Mouse (Mus musculus) kidney, postnatal 0 days (tissue): ENCODE results near the gene Gimap9. TPM values are rescaled to one million over a fixed set of nuclear protein-coding genes. Genes with fewer than 3 reads are reported as not detected.

Experiments used
- ATAC-seq: fragments of 200-750 bp; cut with Nextera tagmentation; replicated peaks from 2 replicates; pipeline ENCODE4 v1.8.0; 2017; ENCODE audit warnings: low read depth, moderate number of reproducible peaks, moderate TSS enrichment, moderate library complexity; ENCODE audit not compliant: low FRiP score
- DNase-seq: peaks from one replicate; pipeline ENCODE4 v3.0.0-alpha.2; 2016; ENCODE audit warnings: low spot score
- H3K27ac ChIP-seq: fragments of 300-500 bp; sonication (generic); 2 replicates; pipeline ENCODE4 v1.5.1; 2014; ENCODE audit warnings: mild to moderate bottlenecking
- H3K27me3 ChIP-seq: fragments of 300-500 bp; sonication (generic); 2 replicates; pipeline ENCODE4 v1.6.1; 2014; ENCODE audit warnings: low read length, mixed read lengths; ENCODE audit not compliant: insufficient read depth
- H3K36me3 ChIP-seq: fragments of 300-500 bp; sonication (generic); 2 replicates; pipeline ENCODE4 v1.6.1; 2014; ENCODE audit warnings: low read length, mixed read lengths; ENCODE audit not compliant: insufficient read depth
- H3K4me1 ChIP-seq: fragments of 300-500 bp; sonication (generic); replicated peaks from 2 replicates; pipeline ENCODE4 v1.6.1; 2014; ENCODE audit warnings: antibody characterized with exemption, low read length, mixed read lengths; ENCODE audit not compliant: insufficient read depth
- H3K4me2 ChIP-seq: fragments of 300-500 bp; sonication (generic); 2 replicates; pipeline ENCODE4 v1.6.1; 2014; ENCODE audit warnings: mild to moderate bottlenecking, low read length, moderate library complexity, mixed read lengths
- H3K4me3 ChIP-seq: fragments of 300-500 bp; sonication (generic); replicated peaks from 2 replicates; pipeline ENCODE4 v1.5.1; 2014; ENCODE audit warnings: low read depth, low read length
- H3K9ac ChIP-seq: fragments of 300-500 bp; sonication (generic); 2 replicates; pipeline ENCODE4 v1.6.1; 2014; ENCODE audit warnings: low read depth, low read length
- H3K9me3 ChIP-seq: fragments of 300-500 bp; sonication (generic); replicated peaks from 2 replicates; pipeline ENCODE4 v1.6.1; 2016; ENCODE audit warnings: low read length, inconsistent platforms, mixed read lengths
- CTCF ChIP-seq: IDR thresholded peaks from 2 replicates; pipeline ENCODE4 v1.5.1; 2016; ENCODE audit warnings: antibody characterized with exemption, low read depth, mild to moderate bottlenecking, moderate library complexity
- WGBS: fragments of 180-500 bp; shearing (Covaris S2); extraction: QIAGEN DNeasy Blood & Tissue Kit; methylation state at CpG from one replicate; pipeline ENCODE4 v1.1.7; 2014; 5-methylcytosine and 5-hydroxymethylcytosine counted together
- polyA plus RNA-seq: library from polyadenylated mRNA; unstranded; fragments of >200 nt; fragmentation: Nextera tagmentation; extraction: Ambion mirVana; gene quantifications from 2 replicates; pipeline ENCODE4 v1.2.1, GENCODE M21; 2015

The Gimap9 gene
- polyA plus RNA-seq, 1 experiment from 2014 or later, result 15.2 TPM

DNA sequence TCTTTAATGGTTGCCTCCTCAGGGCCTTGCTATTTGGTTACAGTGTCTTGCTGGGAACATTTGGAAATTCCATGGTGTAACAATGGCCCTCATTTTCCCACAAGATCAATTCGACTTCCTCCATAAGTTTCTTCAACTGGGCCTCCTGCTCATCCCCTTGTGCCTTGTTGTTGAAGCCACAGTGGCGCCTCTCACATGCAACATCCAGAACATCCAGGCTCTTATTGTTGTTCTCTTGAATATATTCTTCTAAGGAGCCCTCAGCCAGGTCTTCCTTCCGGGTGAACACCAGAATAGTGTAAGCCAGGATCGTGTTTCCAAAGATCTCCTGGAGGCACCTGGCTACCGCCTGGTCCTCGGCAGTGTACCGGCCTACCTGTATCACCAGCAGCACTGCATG is 26.2 kb downstream of the Gimap9 start:
- H3K27ac ChIP-seq, result peak overlapping the region; percentile 19; the same call in 1 of the 2 replicates
- no peak overlapping the region for H3K4me2 ChIP-seq

DNA sequence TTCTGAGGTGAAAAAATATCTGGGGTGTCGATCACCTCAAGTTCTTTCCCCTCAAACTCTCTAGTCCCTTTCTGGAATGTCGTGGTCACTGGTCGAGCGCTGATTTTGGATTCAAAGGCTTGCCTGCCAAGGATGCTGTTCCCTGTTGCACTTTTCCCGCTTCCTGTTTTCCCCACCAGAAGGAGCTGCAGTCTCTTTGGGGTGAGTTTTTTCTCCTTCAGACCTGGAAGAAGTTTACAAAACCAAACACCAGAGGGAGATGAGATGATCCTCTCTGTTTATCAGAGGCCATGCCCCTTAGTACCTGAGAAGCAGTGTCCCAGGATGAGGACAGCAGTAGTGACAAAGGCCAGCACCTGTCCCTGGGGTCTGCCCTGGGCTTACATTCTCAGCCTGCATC is 26.7 kb downstream of the Gimap9 start:
- Histone ChIP-seq H3K4me3 (no peak overlapping the region), H3K4me2 (no peak overlapping the region), H3K27ac (0 out of 2 replicates have a peak overlapping the region, but pooled peaks have one; percentile 19), H3K36me3 (peaks cover 3% of the 10 kb centered on the region; the same call in 1 of the 2 replicates), H3K9me3 (no peaks in the 10 kb centered on the region), H3K4me1 (no peaks in the 10 kb centered on the region), H3K9ac (no peak overlapping the region), H3K27me3 (no peaks in the 10 kb centered on the region)
- DNase-seq (no peak), ATAC-seq (no peak)
- 73% methylated on average over 5 of the region's 5 CpGs for WGBS
- peak; percentile 67 for TF ChIP-seq CTCF

More for the DNA sequence above, 26.2 kb downstream of the Gimap9 start:
- TF ChIP-seq CTCF, result no peak
- Histone ChIP-seq H3K9ac (no peak overlapping the region), H3K4me3 (no peak overlapping the region), H3K27me3 (no peaks in the 10 kb centered on the region), H3K36me3 (peaks cover 3% of the 10 kb centered on the region; the same call in 1 of the 2 replicates), H3K9me3 (no peaks in the 10 kb centered on the region), H3K4me1 (no peaks in the 10 kb centered on the region)
- DNase-seq (no peak), ATAC-seq (no peak)
- WGBS, result 84% methylated on average over 7 of the region's 7 CpGs

DNA sequence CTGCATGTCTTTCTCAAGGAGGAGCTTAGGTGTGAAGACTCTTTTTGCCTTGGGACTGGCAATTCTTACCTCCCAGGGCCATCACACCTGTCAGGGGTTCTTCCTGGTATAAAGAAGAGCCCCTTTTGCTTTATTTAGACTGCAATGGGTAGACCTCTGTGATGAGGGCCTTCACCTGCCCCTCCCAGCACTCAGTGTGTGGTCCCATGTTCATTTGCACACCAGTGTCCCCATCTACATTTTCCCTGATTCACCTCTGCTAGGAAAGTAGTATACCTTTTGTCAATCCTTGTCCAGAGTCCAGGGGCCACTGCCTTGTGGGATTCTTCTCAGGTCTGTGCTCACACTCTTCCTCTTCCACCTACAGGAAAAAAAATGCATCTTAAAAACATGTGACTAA is 28.2 kb downstream of the Gimap9 start:
- Histone ChIP-seq H3K36me3 (peaks cover 3% of the 10 kb centered on the region; the same call in 1 of the 2 replicates), H3K4me3 (no peak overlapping the region), H3K4me1 (no peaks in the 10 kb centered on the region), H3K27me3 (no peaks in the 10 kb centered on the region), H3K27ac (no peak overlapping the region), H3K9ac (no peak overlapping the region), H3K9me3 (no peaks in the 10 kb centered on the region), H3K4me2 (no peak overlapping the region)
- DNase-seq (no peak), ATAC-seq (no peak)
- no peak for TF ChIP-seq CTCF

DNA sequence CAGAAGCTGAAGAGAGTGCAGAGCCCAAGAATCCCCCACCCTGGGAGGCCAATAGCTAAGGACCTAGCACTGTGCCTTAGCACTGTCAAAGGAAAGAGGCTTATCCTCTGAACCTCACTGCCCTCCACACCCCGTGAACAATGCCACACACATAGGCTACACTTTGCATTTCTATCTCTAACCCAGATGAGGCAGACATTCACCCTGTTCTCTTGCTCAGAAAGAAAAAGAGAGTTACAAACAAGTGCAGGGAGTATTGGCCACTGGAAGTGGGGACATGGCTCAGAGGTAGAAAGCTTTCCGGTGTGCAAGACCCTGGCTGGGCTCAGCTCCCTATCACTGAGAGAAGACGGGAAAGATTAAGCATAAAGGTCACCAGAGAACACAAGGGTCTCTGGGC is 30.2 kb downstream of the Gimap9 start:
- no peaks in the 10 kb centered on the region for H3K27me3 ChIP-seq
- H3K9me3 ChIP-seq, result no peaks in the 10 kb centered on the region
- ATAC-seq, result no peak
- H3K36me3 ChIP-seq, result peaks cover 3% of the 10 kb centered on the region; the same call in 1 of the 2 replicates
- no peak overlapping the region for H3K9ac ChIP-seq
- DNase-seq, result no peak
- H3K4me2 ChIP-seq, result peak overlapping the region; percentile 19
- H3K4me3 ChIP-seq, result peak overlapping the region; percentile 18
- peak overlapping the region; percentile 57 for H3K27ac ChIP-seq
- no peaks in the 10 kb centered on the region for H3K4me1 ChIP-seq
- no peak for TF ChIP-seq CTCF
- WGBS, result 49% methylated on average over 3 of the region's 3 CpGs

DNA sequence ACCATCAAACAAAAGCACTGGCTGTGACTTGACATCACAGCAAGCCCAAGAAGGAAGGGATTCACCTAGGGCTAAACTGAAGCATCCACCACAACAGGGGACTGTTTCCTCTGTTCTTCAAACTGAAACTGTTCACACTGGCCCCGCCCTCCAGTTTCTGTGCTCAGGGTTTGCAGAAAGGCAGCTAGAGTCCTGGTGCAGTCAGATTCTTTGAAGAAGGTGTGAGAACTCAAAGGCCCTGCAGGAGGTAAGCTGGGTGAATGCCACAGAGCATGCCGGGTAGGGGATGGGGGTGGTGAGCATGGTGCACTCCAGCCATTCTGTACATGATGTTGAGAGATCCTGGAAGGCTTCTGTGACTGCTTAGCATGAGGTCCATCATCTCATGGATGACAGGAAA is 42.5 kb downstream of the Gimap9 start, which contains the start of the genes Gm28053 and Gimap7:
TSS of gene Gm28053 (plus strand) at position 153 of the 400 bp plus-strand sequence.
TSS of gene Gimap7 (plus strand) at position 167 of the 400 bp plus-strand sequence.
- no peak for DNase-seq

DNA sequence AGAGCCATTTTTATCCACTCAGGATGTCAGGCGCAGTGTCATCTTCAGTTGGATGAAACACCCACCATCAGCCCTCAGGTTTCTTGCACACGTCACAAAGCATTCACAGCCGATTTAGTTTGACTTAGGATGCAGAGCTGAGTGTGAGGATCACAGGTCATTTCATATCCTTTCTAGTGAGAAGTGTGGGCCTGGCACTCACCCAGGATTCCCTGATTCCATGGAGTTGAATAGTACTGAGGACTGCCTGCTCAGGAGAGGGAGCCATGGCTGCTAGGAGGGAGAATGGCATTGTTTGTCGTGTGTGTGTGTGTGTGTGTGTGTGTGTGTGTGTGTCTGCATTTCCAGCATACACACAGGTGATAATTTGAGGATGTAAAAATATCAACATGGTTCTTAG is 44.4 kb downstream of the Gimap9 start:
- Histone ChIP-seq H3K9me3 (no peaks in the 10 kb centered on the region), H3K4me1 (no peaks in the 10 kb centered on the region), H3K4me3 (no peak overlapping the region), H3K9ac (no peak overlapping the region), H3K27ac (no peak overlapping the region), H3K36me3 (no peaks in the 10 kb centered on the region), H3K27me3 (no peaks in the 10 kb centered on the region), H3K4me2 (no peak overlapping the region)
- no peak for TF ChIP-seq CTCF
- WGBS, result 82% methylated on average over 4 of the region's 4 CpGs
- no peak for DNase-seq
- no peak for ATAC-seq

More for the DNA sequence above, 42.5 kb downstream of the Gimap9 start, which contains the start of the genes Gm28053 and Gimap7:
- Histone ChIP-seq H3K9me3 (no peaks in the 10 kb centered on the region), H3K4me1 (no peaks in the 10 kb centered on the region), H3K9ac (no peak within 1 kb of the TSS), H3K36me3 (no peaks in the 10 kb centered on the region), H3K27me3 (no peaks in the 10 kb centered on the region), H3K4me2 (no peak within 1 kb of the TSS), H3K4me3 (no peak within 1 kb of the TSS), H3K27ac (no peak within 1 kb of the TSS)
- 59% methylated on average over 2 of the region's 2 CpGs for WGBS
- ATAC-seq, result no peak
- no peak for TF ChIP-seq CTCF

DNA sequence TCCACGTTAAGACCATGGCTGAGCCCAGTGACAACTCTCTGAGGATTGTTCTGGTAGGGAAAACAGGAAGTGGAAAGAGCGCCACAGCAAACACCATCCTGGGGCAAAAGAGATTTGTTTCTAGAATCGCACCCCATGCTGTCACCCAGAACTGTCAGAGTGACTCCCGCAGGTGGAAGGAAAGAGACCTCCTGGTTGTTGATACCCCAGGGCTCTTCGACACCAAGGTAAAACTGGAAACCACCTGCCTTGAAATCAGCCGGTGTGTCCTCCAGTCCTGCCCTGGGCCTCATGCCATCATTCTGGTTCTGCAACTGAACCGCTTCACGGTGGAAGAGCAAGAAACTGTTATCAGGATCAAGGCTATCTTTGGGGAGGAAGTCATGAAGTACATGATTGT is 47.5 kb downstream of the Gimap9 start:
- no peaks in the 10 kb centered on the region for H3K4me1 ChIP-seq
- H3K27me3 ChIP-seq, result no peaks in the 10 kb centered on the region
- no peak for ATAC-seq
- DNase-seq, result no peak
- no peaks in the 10 kb centered on the region for H3K36me3 ChIP-seq
- no peak overlapping the region for H3K9ac ChIP-seq
- H3K9me3 ChIP-seq, result no peaks in the 10 kb centered on the region
- no peak overlapping the region for H3K4me3 ChIP-seq
- whole genome bisulfite sequencing, result 78% methylated on average over 8 of the region's 8 CpGs
- no peak overlapping the region for H3K27ac ChIP-seq
- H3K4me2 ChIP-seq, result no peak overlapping the region
- TF ChIP-seq CTCF, result no peak
